Mouse (Mus musculus) spleen, adult 2 months (tissue): Measurements from ENCODE around the gene Sema3g.

Experiments
- CTCF ChIP-seq: fragments of 200-500 bp; IDR thresholded peaks from 2 replicates; pipeline ENCODE4 v1.5.1; 2011; ENCODE audit warnings: mild to moderate bottlenecking, inconsistent platforms; ENCODE audit not compliant: insufficient read depth, insufficient read length, insufficient replicate concordance; ENCODE audit errors: extremely low read depth
- POLR2A ChIP-seq: fragments of 200-500 bp; IDR thresholded peaks from 2 replicates; pipeline ENCODE4 v1.6.1; 2011; ENCODE audit warnings: low read depth, low read length, inconsistent platforms

- TF ChIP-seq CTCF (no peak), POLR2A (no peak)
Measured at GRCm38 (mm10) chr14:31191936-31192335, 25.7 kb upstream of the Sema3g start.
